Mouse (Mus musculus) ZHBTc4 (cell line): Measurements from ENCODE around the gene Tmem63c.

Experiments
- DNase-seq: peaks from one replicate; pipeline ENCODE4 v3.0.0-alpha.2; 2011; ENCODE audit warnings: low read depth, low spot score

Gene Tmem63c

GRCm38 (mm10) chr12:87000840-87001176 lies 20.3 kb upstream of the Tmem63c start:
- DNase-seq = no peak

DNA sequence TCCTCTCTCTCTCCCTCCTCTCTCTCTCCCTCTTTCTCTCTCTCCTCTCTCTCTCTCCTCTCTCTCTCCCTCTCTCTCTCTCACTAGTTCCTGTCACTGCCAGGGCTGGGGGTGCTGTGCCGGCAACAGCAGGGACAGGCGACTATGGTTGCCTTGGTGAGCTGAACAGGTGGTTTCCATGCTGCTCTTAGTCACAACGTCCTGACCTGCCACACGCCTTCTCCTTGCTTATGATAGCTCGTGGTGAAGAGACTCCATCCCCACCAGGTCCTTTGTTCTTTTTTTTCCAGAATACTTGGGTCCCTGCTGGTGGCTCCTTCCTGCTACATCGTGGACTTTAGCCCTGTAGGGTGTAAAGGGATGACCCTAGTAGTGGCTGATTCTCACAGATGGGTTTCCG lies 18.9 kb upstream of the Tmem63c start:
- DNase-seq = no peak

- DNase-seq = peak; percentile 27
Observed at GRCm38 (mm10) chr12:87002815-87003214, 18.3 kb upstream of the Tmem63c start.

- no peak for DNase-seq
Observed at GRCm38 (mm10) chr12:87003606-87004005, 17.5 kb upstream of the Tmem63c start.

GRCm38 (mm10) chr12:87004596-87004995 lies 16.5 kb upstream of the Tmem63c start:
- DNase-seq = no peak

DNA sequence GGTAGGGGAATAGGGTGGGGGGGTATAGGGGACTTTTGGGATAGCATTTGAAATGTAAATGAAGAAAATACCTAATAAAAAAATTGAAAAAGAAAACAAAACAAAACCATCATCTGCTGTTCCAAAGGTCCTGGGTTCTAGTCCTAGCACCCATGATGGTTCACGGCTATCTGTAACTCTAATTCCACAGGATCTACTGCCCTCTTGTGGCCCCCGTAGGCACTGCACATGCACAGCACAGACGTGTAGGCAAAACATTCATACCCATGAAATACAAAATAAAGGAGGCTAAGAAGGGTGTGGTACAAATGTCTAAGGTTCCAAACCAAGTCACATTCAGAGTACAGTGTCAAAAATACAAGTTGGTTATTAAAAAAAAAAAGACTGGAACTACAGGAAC lies 4.1 kb upstream of the Tmem63c start:
- DNase-seq = peak; percentile 75

DNA sequence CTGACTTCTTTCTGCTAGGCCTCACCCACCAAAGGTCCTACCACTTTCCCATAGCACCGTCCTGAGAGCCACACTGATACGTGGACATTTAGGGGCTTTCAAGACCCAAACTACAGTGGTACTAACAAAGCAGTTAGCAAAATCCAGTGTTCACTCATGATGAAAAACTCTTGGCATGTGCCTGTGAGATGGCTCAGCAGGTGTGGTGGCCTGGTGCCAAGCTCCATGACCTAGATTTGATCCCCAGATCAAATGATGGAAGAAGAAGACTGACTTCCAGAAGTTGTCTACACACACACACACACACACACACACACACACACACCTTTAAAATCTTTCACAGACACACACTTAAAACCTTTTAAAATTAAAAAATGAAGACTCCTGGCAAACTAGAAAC lies 2.4 kb upstream of the Tmem63c start:
- DNase-seq = no peak

DNA sequence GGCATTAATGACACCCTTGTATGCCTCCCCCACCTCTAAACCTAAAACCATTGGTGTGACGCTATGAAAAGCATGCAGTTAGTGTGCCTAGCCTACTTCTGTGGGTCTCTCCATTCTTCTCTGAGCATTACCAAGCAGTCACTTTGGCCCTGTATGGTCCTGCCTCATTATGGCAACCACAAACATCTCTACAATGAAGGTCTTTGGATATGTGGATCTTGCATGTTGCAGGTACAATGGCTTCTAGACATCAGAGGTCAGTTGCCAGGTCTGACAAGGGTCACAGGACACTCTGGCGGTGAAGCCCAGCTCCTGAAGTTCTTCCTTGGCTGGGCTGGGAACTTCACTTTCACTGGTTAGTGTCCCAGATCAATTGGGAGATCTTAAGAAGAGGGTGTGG lies 866 bp downstream of the Tmem63c start:
- DNase-seq = no peak

GRCm38 (mm10) chr12:87023456-87023855 lies 2.3 kb downstream of the Tmem63c start:
- DNase-seq = no peak

DNA sequence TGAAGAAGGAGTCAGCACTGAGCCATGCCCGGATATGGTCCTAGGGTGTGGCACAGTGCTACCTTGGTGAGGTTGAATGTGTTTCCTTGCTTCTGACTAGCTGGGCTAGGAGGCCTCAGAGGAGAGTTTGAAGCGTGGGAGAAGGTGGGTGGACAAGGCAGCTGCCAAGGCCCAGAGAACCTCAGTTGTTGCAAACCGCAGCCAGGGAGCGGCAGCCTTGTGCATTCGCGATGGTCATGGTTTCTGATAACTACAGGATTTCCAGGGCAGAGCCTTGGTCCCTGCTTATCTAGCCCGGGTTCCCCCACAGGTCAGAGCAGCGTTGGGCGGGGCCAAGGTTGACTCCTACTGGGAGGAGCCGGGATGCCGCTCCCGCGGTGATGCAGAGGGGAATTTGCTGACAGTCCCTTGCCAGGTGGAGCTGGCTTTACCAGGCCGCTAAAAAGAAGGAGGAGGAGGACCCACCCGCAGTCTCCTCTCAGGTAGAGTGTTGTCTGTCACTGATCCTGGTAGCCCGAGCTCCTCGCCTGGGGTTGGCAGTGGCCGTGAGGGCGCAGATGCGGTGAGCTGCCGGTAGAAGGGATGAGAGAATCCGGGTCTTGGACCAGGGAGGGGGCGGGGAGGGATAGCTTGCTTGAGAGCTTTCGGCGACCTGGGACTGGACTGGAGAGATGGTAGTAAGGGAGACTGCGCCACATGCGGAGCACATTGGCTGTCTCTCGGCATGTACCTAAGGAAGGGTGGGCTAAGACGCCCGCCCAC lies 5.2 kb downstream of the Tmem63c start:
- DNase-seq = peak; percentile 84

- DNase-seq = no peak
Observed at GRCm38 (mm10) chr12:87026871-87027240, 5.7 kb downstream of the Tmem63c start.

GRCm38 (mm10) chr12:87027391-87027790 lies 6.3 kb downstream of the Tmem63c start:
- no peak for DNase-seq

- no peak for DNase-seq
Observed at GRCm38 (mm10) chr12:87028068-87028467, 6.9 kb downstream of the Tmem63c start.

DNA sequence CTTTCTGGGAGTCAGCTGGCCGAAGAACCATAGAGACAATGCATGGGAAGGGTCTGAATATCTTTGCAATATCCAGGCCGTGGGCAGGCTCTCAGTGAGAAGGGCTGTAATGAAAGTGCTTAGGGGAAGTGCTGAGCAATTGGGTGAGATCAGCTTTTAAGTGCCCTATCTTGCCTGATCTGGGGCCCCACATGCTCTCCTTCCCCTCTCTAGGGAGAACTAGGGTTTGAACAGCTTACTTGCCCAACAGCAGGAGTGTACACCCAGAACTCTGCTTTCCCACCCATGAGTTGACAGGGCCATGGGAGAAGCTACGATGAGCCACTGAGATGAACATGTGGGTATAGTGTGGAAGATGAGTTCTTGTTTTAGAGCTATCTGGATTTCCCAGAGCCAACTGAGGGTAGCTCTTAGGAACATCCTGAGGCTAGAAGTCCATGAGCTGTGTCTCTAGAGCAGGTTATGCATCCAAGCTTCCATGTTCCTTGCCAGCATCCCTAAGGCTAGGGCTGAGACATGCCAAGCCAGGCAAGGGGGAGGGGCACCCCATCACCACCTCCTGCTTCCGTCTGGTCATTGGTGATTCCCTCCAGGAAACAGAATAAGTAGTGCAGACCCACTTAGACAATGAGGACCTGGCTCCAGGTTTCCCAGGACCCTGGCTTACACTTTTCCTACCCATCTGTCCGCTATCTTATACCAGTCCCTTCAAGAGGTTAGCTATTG lies 8.3 kb downstream of the Tmem63c start:
- no peak for DNase-seq

GRCm38 (mm10) chr12:87031163-87031763 lies 10.1 kb downstream of the Tmem63c start:
- no peak for DNase-seq

GRCm38 (mm10) chr12:87036631-87037030 lies 15.5 kb downstream of the Tmem63c start:
- DNase-seq = no peak

DNA sequence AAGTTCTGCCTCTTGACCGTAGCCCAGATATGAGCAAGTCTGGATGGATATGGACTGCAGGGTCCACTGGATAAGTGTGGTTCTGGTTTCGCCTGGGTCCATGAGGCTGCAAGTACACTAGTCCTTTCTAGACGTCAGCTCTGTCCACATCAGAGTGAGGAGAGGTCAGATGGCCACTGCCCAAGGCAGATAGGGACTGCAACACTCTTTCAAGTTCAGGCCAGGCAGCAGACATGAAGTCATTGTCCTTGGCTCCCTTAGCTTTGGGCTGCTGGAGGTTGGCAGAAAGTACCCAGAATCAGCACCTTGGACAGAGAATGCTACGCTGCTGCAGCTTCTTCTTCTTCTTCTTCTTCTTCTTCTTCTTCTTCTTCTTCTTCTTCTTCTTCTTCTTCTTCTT lies 19.0 kb downstream of the Tmem63c start:
- DNase-seq = peak; percentile 28

- no peak for DNase-seq
Observed at GRCm38 (mm10) chr12:87040857-87041256, 19.7 kb downstream of the Tmem63c start.

DNA sequence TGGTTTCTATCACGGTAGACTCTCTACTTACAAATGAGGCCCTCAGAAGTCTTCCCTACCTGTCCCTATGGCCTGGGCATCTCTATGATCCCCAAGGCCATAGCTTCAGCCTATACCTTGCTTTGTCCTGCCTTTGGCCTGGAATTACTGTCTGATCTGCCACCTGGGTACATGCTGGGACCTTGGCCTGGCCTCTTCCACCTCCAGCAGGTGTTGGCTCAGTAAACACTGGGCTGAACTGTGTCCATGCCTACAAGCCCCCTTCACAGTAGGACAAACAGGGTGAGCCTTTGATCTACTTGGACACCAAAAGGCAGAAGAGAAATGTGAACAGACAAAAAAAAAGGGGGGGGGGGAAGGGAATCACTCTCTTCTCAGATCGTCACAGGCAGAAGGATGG lies 21.3 kb downstream of the Tmem63c start:
- DNase-seq = no peak

GRCm38 (mm10) chr12:87043221-87043620 lies 22.1 kb downstream of the Tmem63c start:
- DNase-seq = no peak

GRCm38 (mm10) chr12:87044711-87045110 lies 23.6 kb downstream of the Tmem63c start:
- peak; percentile 27 for DNase-seq

GRCm38 (mm10) chr12:87047536-87047935 lies 26.4 kb downstream of the Tmem63c start:
- DNase-seq = no peak
